Mouse (Mus musculus): ENCODE data around the gene Fam53a. TPM values are rescaled to one million over a fixed set of nuclear protein-coding genes. Genes with fewer than 3 reads are reported as not detected.

The Fam53a gene
- polyA plus RNA-seq, 1 experiment, result not detected

- WGBS, result 78% methylated on average over 3 of the region's 3 CpGs
- TF ChIP-seq CTCF (IDR thresholded peaks at IDR 0.05; ENCODE audit: insufficient read depth, low read depth, low read length) (no peak), POLR2A (IDR thresholded peaks at IDR 0.05; ENCODE audit: insufficient read depth, low read depth, low read length) (no peak)
- no peak overlapping the region for H3K27ac ChIP-seq (ENCODE audit: insufficient read depth, low read depth, low read length)
- H3K4me1 ChIP-seq (ENCODE audit: control insufficient read depth, insufficient read depth, low read length), result no peaks in the 10 kb centered on the region
- H3K4me3 ChIP-seq (ENCODE audit: insufficient read depth, low read depth, low read length), result no peak overlapping the region
Measured at GRCm38 (mm10) chr5:33623766-33624165, 5.7 kb downstream of the Fam53a start.

DNA sequence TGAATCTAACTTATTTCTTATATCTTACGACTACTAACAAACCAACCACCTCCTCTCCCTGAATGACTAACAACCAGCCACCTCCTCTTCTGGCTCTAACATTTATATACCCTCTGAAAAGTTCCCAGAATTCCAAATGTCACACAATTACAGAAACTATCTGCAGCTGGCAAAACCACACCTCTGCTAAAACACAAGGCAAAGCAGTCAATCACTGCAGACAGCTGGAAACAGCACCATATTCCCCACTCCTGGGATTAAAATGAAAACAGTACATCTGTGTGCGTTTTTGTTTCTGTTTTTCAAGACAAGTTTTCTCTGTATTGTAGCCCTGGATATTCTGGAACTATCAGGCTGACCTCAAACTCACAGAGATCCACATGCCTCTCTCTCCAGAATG is 6.8 kb downstream of the Fam53a start:
- TF ChIP-seq POLR2A (IDR thresholded peaks at IDR 0.05; ENCODE audit: insufficient read depth, low read depth, low read length), result no peak
- TF ChIP-seq CTCF (IDR thresholded peaks at IDR 0.05; ENCODE audit: insufficient read depth, low read depth, low read length), result no peak
- Histone ChIP-seq H3K4me3 (ENCODE audit: insufficient read depth, low read depth, low read length) (no peak overlapping the region), H3K4me1 (ENCODE audit: control insufficient read depth, insufficient read depth, low read length) (no peaks in the 10 kb centered on the region), H3K27ac (ENCODE audit: insufficient read depth, low read depth, low read length) (no peak overlapping the region)
- 61% methylated on average over 2 of the region's 2 CpGs for whole genome bisulfite sequencing

GRCm38 (mm10) chr5:33614391-33614790 is 15.0 kb downstream of the Fam53a start:
- no peaks in the 10 kb centered on the region for H3K4me1 ChIP-seq (ENCODE audit: control insufficient read depth, insufficient read depth, low read length)
- WGBS, result 93% methylated on average over 6 of the region's 6 CpGs
- TF ChIP-seq CTCF (IDR thresholded peaks at IDR 0.05; ENCODE audit: insufficient read depth, low read depth, low read length), result no peak
- no peak overlapping the region for H3K27ac ChIP-seq (ENCODE audit: insufficient read depth, low read depth, low read length)
- H3K4me3 ChIP-seq (ENCODE audit: insufficient read depth, low read depth, low read length), result no peak overlapping the region

DNA sequence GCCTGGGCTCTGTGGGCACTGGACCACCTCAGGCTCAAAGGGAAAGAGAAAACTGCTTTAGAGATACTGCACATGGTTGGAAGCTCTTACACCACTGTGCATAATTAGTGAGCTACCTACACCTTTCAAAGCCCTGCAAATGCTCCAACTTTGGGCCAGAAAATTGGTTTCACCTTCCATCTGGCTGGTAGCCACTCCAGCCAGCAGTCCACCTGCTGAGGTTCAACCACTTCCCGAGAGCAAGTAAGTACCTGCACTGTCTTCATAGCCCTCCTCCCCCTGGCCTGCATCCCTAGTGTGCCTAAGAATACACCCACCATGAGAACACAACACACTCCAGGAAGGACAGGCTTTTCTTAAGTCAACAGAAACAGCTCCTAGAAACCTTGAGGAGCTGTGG is 17.6 kb downstream of the Fam53a start:
- no peaks in the 10 kb centered on the region for H3K4me1 ChIP-seq (ENCODE audit: control insufficient read depth, insufficient read depth, low read length)
- TF ChIP-seq POLR2A (IDR thresholded peaks at IDR 0.05; ENCODE audit: insufficient read depth, low read depth, low read length) (no peak), CTCF (IDR thresholded peaks at IDR 0.05; ENCODE audit: insufficient read depth, low read depth, low read length) (no peak)
- WGBS, result 87% methylated on average over 1 of the region's 1 CpGs
- H3K27ac ChIP-seq (ENCODE audit: insufficient read depth, low read depth, low read length), result no peak overlapping the region
- no peak overlapping the region for H3K4me3 ChIP-seq (ENCODE audit: insufficient read depth, low read depth, low read length)

DNA sequence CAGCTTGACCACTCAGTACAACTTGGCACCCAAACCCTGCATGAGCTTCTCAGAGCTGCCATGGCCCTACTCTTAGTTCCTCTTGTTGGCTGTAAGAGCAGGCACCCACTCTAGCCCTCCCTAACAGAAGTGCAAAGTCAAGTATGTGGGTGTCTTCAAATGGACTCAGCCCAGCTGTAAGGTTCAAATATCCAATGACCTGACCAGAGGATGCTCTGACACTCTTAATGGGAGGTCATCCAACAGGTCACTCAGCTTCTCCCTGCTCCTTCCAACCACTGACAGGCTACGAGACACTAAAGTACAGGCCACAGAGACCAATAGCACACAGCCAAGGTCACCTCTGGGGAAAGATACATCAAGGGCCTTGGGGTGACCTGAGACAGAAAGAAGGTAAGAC is 20.2 kb downstream of the Fam53a start:
- no peak for TF ChIP-seq POLR2A (IDR thresholded peaks at IDR 0.05; ENCODE audit: insufficient read depth, low read depth, low read length)
- no peak for TF ChIP-seq CTCF (IDR thresholded peaks at IDR 0.05; ENCODE audit: insufficient read depth, low read depth, low read length)
- WGBS, result 95% methylated on average over 1 of the region's 1 CpGs
- H3K27ac ChIP-seq (ENCODE audit: insufficient read depth, low read depth, low read length), result no peak overlapping the region
- H3K4me3 ChIP-seq (ENCODE audit: insufficient read depth, low read depth, low read length), result no peak overlapping the region
- no peaks in the 10 kb centered on the region for H3K4me1 ChIP-seq (ENCODE audit: control insufficient read depth, insufficient read depth, low read length)

DNA sequence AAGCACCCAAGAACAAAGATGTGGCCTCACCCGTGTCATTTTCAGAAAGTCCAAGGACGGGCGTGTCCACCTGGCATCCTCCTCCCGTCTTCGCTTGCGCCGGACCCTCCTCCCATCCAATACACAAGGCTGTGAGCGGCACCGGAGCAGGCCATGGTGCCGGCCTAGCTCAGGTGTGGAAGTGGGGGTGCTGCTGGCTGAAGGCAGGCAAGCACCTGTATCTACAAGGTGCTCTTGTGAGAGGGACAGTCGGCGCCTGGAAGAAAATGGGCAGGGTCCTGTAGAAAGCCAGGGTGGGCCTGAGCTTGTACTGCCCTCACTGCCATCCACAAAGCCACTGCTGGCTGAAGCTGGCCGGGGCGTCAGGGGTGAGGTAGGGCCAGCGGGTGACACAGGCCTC is 22.0 kb downstream of the Fam53a start:
- H3K4me1 ChIP-seq (ENCODE audit: control insufficient read depth, insufficient read depth, low read length), result no peaks in the 10 kb centered on the region

GRCm38 (mm10) chr5:33606631-33607030 is 22.8 kb downstream of the Fam53a start:
- no peak overlapping the region for H3K4me3 ChIP-seq (ENCODE audit: insufficient read depth, low read depth, low read length)
- WGBS, result 39% methylated on average over 7 of the region's 7 CpGs
- no peaks in the 10 kb centered on the region for H3K4me1 ChIP-seq (ENCODE audit: control insufficient read depth, insufficient read depth, low read length)
- no peak overlapping the region for H3K27ac ChIP-seq (ENCODE audit: insufficient read depth, low read depth, low read length)
- no peak for TF ChIP-seq POLR2A (IDR thresholded peaks at IDR 0.05; ENCODE audit: insufficient read depth, low read depth, low read length)
- TF ChIP-seq CTCF (IDR thresholded peaks at IDR 0.05; ENCODE audit: insufficient read depth, low read depth, low read length), result no peak

More for the DNA sequence above, 22.0 kb downstream of the Fam53a start:
- Histone ChIP-seq H3K4me3 (ENCODE audit: insufficient read depth, low read depth, low read length) (no peak overlapping the region), H3K27ac (ENCODE audit: insufficient read depth, low read depth, low read length) (no peak overlapping the region)
- 96% methylated on average over 15 of the region's 15 CpGs for WGBS
- TF ChIP-seq CTCF (IDR thresholded peaks at IDR 0.05; ENCODE audit: insufficient read depth, low read depth, low read length), result no peak
- TF ChIP-seq POLR2A (IDR thresholded peaks at IDR 0.05; ENCODE audit: insufficient read depth, low read depth, low read length), result no peak

GRCm38 (mm10) chr5:33605314-33605713 is 24.1 kb downstream of the Fam53a start:
- 85% methylated on average over 5 of the region's 5 CpGs for WGBS
- Histone ChIP-seq H3K27ac (ENCODE audit: insufficient read depth, low read depth, low read length) (no peak overlapping the region), H3K4me3 (ENCODE audit: insufficient read depth, low read depth, low read length) (no peak overlapping the region), H3K4me1 (ENCODE audit: control insufficient read depth, insufficient read depth, low read length) (no peaks in the 10 kb centered on the region)
- TF ChIP-seq CTCF (IDR thresholded peaks at IDR 0.05; ENCODE audit: insufficient read depth, low read depth, low read length) (no peak), POLR2A (IDR thresholded peaks at IDR 0.05; ENCODE audit: insufficient read depth, low read depth, low read length) (no peak)

DNA sequence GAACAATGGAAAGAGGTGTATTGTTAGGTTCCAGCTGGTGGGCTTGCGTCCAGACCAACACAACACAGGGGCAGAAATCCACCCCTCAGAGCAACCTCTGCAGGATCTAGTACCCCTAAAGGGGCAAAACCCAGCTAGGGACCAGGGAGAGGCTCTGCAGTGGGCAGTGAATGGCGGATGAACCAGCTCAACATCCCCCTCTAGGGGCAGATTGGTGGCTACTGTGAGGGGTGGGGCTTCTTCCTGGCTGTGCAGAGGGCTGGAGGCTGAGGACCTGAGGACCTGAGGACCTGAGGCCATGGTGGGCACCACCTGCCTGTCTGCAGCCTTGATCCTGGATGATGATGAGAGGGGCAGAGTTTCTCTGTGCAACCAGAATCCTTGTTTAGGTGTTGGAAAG is 35.8 kb downstream of the Fam53a start:
- H3K4me3 ChIP-seq (ENCODE audit: insufficient read depth, low read depth, low read length), result no peak overlapping the region

DNA sequence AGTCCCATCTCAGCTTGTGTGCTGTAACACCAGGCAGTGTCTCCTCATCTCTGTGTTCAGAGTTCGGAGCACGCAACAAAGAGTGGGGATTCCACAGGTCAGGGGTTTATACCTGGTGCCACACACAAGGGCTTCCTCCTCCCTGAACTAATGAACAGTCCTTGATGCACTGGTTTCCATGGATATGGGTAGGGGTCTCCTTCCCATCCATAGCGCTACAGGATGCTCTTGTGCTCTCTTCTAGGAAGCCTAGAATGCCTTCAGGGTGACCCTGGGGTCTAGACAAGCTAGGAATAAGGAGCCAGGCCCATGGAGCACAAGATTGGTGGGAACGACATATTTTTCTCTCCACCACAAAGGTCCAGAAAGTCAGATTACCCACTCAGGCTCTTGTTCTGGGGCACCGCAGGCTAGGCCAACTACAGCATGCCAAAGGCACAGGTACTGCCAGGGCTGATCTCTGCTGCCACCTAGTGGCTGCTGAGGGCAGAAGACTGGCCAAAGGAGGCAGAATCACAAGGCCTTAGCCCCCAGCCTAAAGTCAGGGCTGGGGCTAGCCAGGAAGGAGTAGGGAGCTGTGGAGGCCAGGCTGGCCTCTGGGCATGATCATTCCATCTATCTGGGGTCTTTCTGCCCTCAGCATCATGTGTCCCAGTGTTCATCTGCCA is 40.1 kb downstream of the Fam53a start:
- TF ChIP-seq POLR2A (IDR thresholded peaks at IDR 0.05; ENCODE audit: insufficient read depth, low read depth, low read length) (no peak), CTCF (IDR thresholded peaks at IDR 0.05; ENCODE audit: insufficient read depth, low read depth, low read length) (peak; percentile 83)
- WGBS, result 64% methylated on average over 5 of the region's 5 CpGs
- H3K4me3 ChIP-seq (ENCODE audit: insufficient read depth, low read depth, low read length), result no peak overlapping the region

More for the DNA sequence above, 35.8 kb downstream of the Fam53a start:
- TF ChIP-seq POLR2A (IDR thresholded peaks at IDR 0.05; ENCODE audit: insufficient read depth, low read depth, low read length) (no peak), CTCF (IDR thresholded peaks at IDR 0.05; ENCODE audit: insufficient read depth, low read depth, low read length) (no peak)
- Histone ChIP-seq H3K27ac (ENCODE audit: insufficient read depth, low read depth, low read length) (no peak overlapping the region), H3K4me1 (ENCODE audit: control insufficient read depth, insufficient read depth, low read length) (no peaks in the 10 kb centered on the region)
- 59% methylated on average over 2 of the region's 2 CpGs for WGBS

More for the DNA sequence above, 40.1 kb downstream of the Fam53a start:
- H3K27ac ChIP-seq (ENCODE audit: insufficient read depth, low read depth, low read length), result no peak overlapping the region
- H3K4me1 ChIP-seq (ENCODE audit: control insufficient read depth, insufficient read depth, low read length), result no peaks in the 10 kb centered on the region

Data from olfactory bulb, adult 2 months (tissue).